8 mouse cellular contexts compared by ENCODE assay signal in genomic region chr12:111907421-111907891, GRCm38 (mm10). TPM values are rescaled to one million over a fixed set of nuclear protein-coding genes. Genes with fewer than 3 reads are reported as not detected.
DNase-seq lines count a peak whose midpoint lies in the region; ATAC-seq and TF ChIP-seq lines count a peak whose summit lies in the region.

No protein-coding gene starts in this region.

- DNase-seq in G1E (ENCODE audit: low spot score), result peak; percentile 68
- peak; percentile 68 for DNase-seq in cerebellum, adult 11 months
- peak; percentile 40 for DNase-seq in left cerebral cortex, postnatal 4 days
- peak; percentile 78 to 79 for DNase-seq in spleen, adult 18-20 months
- no peak for DNase-seq in embryo, embryonic 9.5 days (ENCODE audit: extremely low spot score)

- no peak for TF ChIP-seq CTCF in G1E (IDR thresholded peaks at IDR 0.05; ENCODE audit: low read depth, low read length)

- H3K4me1 ChIP-seq in G1E (ENCODE audit: insufficient read depth, low read depth, low read length), result peaks cover 65% of the 10 kb centered on the region
- H3K4me1 ChIP-seq in hindbrain, embryonic 12.5 days, result peaks cover 12% of the 10 kb centered on the region

- H3K4me3 ChIP-seq in G1E (ENCODE audit: low read depth, low read length), result peak overlapping the region; percentile 74
- H3K4me3 ChIP-seq in hindbrain, embryonic 12.5 days, result peak overlapping the region; percentile 79

- H3K27me3 ChIP-seq in G1E (ENCODE audit: insufficient read depth, low read length), result peaks cover 36% of the 10 kb centered on the region
- H3K27me3 ChIP-seq in hindbrain, embryonic 12.5 days, result peaks cover 22% of the 10 kb centered on the region

- intact Hi-C loops in left cerebral cortex, postnatal 4 days (cut with DNase I), result no loop called here

- no peak for ATAC-seq in G1E (ENCODE audit: extremely low read depth, insufficient number of reproducible peaks, low FRiP score, poor library complexity, severe bottlenecking)
- peak; percentile 21 for ATAC-seq in frontal cortex, adult (ENCODE audit: low TSS enrichment)
- peak; percentile 74 for ATAC-seq in hindbrain, embryonic 12.5 days (ENCODE audit: low FRiP score)
- peak; percentile 30; the same call in 1 of the 2 replicates for ATAC-seq in megakaryocyte-erythroid progenitor cell, adult 5-6 weeks (replicated peaks; ENCODE audit: low FRiP score, low TSS enrichment, poor library complexity, severe bottlenecking)

- H3K27ac ChIP-seq in hindbrain, embryonic 12.5 days, result peak overlapping the region; percentile 92

- WGBS in hindbrain, embryonic 12.5 days, result under 1% methylated on average over 43 of the region's 63 CpGs

- peaks cover 13% of the 10 kb centered on the region for H3K36me3 ChIP-seq in G1E (replicated peaks)
- no peaks in the 10 kb centered on the region for H3K36me3 ChIP-seq in hindbrain, embryonic 12.5 days

- H3K4me2 ChIP-seq in hindbrain, embryonic 12.5 days (replicated peaks), result peak overlapping the region; percentile 89

- H3K9ac ChIP-seq in hindbrain, embryonic 12.5 days, result peak overlapping the region; percentile 87

- H3K9me3 ChIP-seq in G1E (replicated peaks), result no peaks in the 10 kb centered on the region
- H3K9me3 ChIP-seq in hindbrain, embryonic 12.5 days (replicated peaks), result no peaks in the 10 kb centered on the region

RNA-seq across cellular contexts. Expression of gene Ppp1r13b, which starts 0.5 kb away (rescaled TPM):
- total RNA-seq in G1E (2014; fragmentation: Nextera tagmentation), result 41.7 and 51.5 TPM in 2 replicates
- total RNA-seq in G1E (2017), result 16.4 and 19.7 TPM in 2 replicates
- polyA plus RNA-seq in G1E (2012), result 27.8 and 28.1 TPM in 2 replicates
- 18.5 and 21.4 TPM in 2 replicates for polyA plus RNA-seq in hindbrain, embryonic 12.5 days (2016; fragmentation: Nextera tagmentation; extraction: Ambion mirVana)
- total RNA-seq in left cerebral cortex, postnatal 4 days (2021), result 10 to 100 TPM; 58.1 to 60.3 TPM
- total RNA-seq in megakaryocyte-erythroid progenitor cell, adult 5-6 weeks (2014; fragmentation: Nextera tagmentation), result 6.7 and 8.2 TPM in 2 replicates
- 6.0 and 7.1 TPM in 2 replicates for total RNA-seq in megakaryocyte-erythroid progenitor cell, adult 5-6 weeks (2017)

RNA-seq across cellular contexts. Expression of gene Atp5mpl, which starts 59.3 kb away (rescaled TPM):
- 56.4 and 70.0 TPM in 2 replicates for total RNA-seq in G1E (2014; fragmentation: Nextera tagmentation)
- total RNA-seq in G1E (2017), result 1,497 and 1,593 TPM in 2 replicates
- 14.9 and 17.7 TPM in 2 replicates for polyA plus RNA-seq in G1E (2012)
- polyA plus RNA-seq in hindbrain, embryonic 12.5 days (2016; fragmentation: Nextera tagmentation; extraction: Ambion mirVana), result 524 and 615 TPM in 2 replicates
- total RNA-seq in left cerebral cortex, postnatal 4 days (2021), result 100 to 1,000 TPM; 363 to 384 TPM
- total RNA-seq in megakaryocyte-erythroid progenitor cell, adult 5-6 weeks (2014; fragmentation: Nextera tagmentation), result 536 and 684 TPM in 2 replicates
- total RNA-seq in megakaryocyte-erythroid progenitor cell, adult 5-6 weeks (2017), result 637 and 817 TPM in 2 replicates
